Mouse (Mus musculus): ENCODE measurements around the gene Atp5s. TPM values are rescaled to one million over a fixed set of nuclear protein-coding genes. Genes with fewer than 3 reads are reported as not detected.

Gene Atp5s
- total RNA-seq (2021) = 10 to 100 TPM; 34.4 to 40.8 TPM

GRCm38 (mm10) chr12:69724711-69725460 lies at the start of gene Atp5s, which contains the start of gene L2hgdh:
Gene Atp5s, plus strand, starts transcription at chr12:69724950.
Gene L2hgdh, minus strand, starts transcription at chr12:69724873.
- DNase-seq = peak; percentile 92 to 94

- no peak for DNase-seq
Observed at GRCm38 (mm10) chr12:69676157-69676556, 48.6 kb upstream of the Atp5s start.

DNA sequence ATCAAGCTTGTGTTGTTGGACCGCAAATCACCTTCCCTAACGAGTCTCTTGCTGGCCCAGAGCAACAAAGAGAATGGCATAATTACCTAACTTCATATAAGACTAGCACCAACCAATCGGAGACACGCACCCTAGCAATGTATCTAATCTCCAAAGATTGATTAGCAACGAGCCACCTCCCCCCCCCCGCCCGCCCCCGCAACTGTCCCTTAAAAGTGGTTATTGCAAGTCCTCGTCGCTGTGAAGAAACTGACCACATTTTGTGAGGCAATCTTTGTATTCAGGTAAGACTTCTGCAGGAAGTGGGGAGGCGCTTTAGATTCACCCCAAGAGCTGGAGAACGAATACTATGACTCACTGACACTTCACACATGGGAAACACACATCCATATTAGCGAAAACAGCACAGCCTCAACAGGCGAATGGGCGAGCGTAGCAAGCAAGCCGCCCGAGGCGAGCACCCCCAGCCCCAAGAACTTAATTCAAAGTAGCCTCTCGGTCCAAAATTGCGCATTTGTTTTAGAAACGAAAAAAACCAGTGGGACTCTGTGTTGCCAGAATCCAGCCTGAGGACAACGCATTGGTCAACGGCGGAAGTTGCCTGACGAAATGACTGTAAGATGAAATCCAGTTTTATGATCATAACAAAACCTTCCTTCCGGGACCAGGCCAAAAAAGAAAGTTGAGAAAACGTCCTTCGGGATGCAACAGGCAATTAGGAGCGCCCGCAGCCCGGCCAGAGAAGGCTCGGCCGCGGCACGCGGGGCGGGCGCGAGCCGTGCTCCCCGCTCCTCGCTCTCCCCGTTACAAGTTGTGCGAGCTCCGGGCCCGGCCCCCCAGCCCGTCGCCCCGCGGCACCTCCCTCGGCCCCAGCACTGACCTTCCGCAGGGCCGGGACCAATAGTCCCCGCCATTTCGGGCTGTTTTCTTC lies 43.9 kb upstream of the Atp5s start:
- peak; percentile 23 to 27 for DNase-seq

- peak; percentile 46 to 62 for DNase-seq
Observed at GRCm38 (mm10) chr12:69681566-69682061, 43.1 kb upstream of the Atp5s start, which contains the start of gene Sos2. Gene Sos2, minus strand, starts transcription at chr12:69681852.

GRCm38 (mm10) chr12:69682065-69682787 lies 42.5 kb upstream of the Atp5s start:
- DNase-seq = peak; percentile 73 to 82

- DNase-seq = peak; percentile 12 to 29
Observed at GRCm38 (mm10) chr12:69682788-69683419, 41.8 kb upstream of the Atp5s start.

GRCm38 (mm10) chr12:69683537-69683936 lies 41.2 kb upstream of the Atp5s start:
- peak; percentile 47 to 48 for DNase-seq

GRCm38 (mm10) chr12:69688368-69688767 lies 36.4 kb upstream of the Atp5s start:
- no peak for DNase-seq

GRCm38 (mm10) chr12:69689094-69689493 lies 35.7 kb upstream of the Atp5s start:
- DNase-seq = no peak

DNA sequence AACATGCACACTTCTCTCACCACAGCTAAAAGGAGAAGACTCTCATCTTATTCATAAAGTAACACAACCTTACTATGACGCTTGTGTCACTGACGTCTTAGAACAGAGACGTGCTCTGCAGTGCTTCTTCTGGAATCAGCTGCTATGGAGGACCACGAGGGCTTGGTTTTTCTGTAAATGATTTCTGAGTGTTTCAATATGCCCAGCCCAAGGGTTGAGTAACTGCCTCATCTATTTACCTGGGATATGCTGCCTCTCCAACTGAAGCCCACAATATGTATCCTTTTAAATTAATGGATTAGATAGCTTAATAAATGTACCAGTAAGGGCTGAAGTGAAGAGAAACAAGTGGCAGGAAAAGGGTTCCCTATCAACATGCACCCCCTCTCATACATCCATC lies 34.0 kb upstream of the Atp5s start:
- DNase-seq = no peak

- no peak for DNase-seq
Observed at GRCm38 (mm10) chr12:69693471-69693870, 31.3 kb upstream of the Atp5s start.

DNA sequence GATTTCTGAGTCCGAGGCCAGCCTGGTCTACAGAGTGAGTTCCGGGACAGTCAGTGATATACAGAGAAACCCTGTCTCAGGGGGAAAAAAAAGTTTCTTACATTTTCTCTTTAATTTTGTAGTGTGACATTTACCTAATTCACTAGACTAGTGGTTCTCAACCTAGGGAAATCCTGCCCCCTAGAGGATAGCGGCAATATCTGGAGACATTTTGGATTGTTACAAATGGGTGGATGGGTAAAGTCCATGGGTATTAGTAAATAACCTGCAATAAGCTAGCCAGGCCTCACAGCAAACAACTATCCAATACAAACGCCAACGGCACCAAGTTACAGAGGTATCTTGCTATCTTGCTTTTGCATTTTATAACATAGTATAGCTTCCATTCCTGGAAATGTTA lies 28.0 kb upstream of the Atp5s start:
- DNase-seq = peak in 1 of 2 experiments; percentile 22

DNA sequence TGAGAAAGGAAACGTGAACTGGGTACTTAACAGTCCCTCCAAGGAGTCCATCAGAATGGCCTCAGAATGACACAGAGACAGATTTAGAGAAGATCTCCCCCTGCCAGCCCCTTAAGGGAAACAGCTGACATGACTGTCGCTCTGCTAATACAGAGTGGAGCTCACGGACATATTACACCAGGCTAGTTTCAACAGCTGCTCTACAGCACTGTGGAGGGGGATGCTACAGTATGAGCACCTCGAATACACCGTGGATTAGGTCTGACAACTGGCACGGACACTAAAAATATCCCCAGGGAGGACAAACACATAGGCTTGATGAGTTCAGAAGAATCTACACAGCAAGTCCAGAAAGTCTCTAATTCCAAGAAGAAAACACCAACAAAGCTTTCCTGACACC lies 26.4 kb upstream of the Atp5s start:
- no peak for DNase-seq

- no peak for DNase-seq
Observed at GRCm38 (mm10) chr12:69704799-69705458, 19.8 kb upstream of the Atp5s start.

GRCm38 (mm10) chr12:69713628-69714027 lies 11.1 kb upstream of the Atp5s start:
- no peak for DNase-seq

DNA sequence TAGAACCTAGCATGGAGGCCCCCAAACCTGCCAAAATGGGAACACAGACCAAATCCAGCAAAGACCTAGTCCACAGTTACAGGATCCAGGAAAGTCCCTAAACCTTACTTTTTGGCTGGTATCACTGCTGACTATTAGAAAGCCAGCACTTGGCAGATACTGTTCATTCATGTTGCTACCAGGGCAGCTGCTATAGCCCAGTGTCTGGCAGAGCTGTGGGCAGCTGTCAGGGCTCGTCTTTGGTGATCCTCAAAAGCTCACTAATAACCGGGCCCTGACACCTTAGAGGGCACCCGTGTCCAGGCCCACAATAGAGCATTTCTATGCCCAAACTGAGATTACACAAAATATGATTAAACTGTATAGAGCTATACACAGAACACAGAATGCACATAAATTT lies 1.9 kb upstream of the Atp5s start:
- DNase-seq = no peak

DNA sequence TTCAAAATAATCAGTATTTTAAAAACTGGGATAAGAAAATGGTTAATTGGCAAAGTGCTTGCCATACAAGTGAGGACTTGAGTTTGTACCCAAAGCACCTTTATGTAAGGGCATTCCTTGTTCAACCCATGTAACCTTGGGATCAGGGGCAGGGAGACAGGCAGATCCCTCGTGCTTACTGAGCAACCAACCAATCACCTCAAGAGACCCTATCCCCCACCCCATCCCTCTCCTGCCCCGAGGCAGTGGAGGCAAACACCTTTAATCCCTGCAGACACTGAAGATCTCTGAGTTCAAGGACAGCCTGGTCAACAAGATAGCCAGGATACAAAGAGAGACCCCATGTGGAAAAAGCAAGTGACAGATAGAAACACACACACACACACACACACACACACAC lies 1.4 kb upstream of the Atp5s start:
- DNase-seq = no peak

DNA sequence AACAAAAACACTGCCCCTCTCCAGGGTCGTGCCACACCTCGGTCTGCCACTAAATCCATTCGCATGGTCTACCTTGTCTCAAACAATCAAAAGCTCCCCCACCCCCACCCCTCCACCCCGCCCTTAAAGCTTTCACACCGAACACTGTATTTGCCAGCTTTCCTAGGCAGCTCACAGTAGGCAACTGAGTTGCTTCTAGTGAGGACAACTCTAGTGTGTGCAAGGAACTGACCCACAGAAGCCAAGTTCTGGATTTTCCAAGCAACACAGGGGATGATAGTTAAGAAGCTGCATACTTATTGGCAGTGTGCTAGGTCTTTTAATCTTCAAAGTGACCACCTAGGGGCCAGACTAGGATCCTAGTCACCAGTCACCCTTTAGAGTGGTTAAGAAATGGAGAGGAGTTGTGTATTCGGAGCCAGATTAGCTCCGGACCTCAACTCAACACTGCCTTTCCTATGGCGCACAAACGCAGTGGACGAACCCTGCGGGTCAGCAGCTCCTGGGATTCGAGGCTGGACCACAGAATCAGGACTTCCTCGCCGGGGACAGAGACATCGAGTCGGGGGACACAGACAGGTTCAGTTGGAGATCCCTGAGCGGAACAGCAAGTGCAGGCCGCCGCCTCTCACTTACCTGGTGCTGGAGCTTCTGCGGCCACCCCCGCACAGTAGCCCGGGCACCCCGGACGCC lies 586 bp upstream of the Atp5s start:
- DNase-seq = no peak

DNA sequence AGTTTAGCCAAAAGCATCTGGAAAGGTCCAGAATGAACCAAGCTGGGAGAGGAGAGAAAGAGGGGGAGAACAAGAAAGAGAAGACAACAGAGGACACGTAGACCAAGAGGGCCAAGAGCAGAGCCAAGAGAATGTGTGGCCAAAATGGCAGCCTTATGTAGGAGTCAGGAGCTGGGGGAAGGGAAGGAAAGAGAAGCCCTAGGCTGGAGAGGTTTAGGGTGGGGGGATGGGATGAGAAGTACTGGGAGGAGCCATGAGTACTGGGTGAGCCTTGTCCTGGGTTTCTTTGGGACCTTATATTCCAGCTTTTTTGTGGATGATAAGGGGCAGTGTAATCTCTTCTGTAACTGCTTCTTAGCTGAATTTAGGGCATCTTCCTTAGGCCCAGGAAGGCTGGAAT lies 4.5 kb downstream of the Atp5s start:
- no peak for DNase-seq

- no peak for DNase-seq
Observed at GRCm38 (mm10) chr12:69730306-69730705, 5.6 kb downstream of the Atp5s start.

DNA sequence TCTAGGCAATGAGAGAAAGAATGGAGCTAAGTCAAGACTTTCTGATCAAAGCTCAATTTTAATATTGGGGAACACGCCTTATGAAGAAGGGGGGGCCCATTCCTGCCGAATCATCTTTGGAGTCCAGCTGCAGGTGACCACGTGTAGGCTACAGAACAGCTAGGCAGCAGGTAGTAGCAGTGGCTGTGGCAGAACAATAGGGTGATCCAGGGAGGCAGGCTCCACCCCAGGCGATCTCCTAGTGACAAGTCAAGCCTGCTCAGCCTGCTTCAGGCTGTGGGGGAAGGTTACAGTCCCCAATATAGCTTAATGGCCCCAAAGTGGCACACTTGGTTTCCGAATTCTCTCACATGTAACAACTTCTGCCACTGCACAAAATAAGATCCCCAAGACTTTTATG lies 7.5 kb downstream of the Atp5s start:
- DNase-seq = no peak
